Mouse (Mus musculus): ENCODE data around the gene Tgoln1.

DNA sequence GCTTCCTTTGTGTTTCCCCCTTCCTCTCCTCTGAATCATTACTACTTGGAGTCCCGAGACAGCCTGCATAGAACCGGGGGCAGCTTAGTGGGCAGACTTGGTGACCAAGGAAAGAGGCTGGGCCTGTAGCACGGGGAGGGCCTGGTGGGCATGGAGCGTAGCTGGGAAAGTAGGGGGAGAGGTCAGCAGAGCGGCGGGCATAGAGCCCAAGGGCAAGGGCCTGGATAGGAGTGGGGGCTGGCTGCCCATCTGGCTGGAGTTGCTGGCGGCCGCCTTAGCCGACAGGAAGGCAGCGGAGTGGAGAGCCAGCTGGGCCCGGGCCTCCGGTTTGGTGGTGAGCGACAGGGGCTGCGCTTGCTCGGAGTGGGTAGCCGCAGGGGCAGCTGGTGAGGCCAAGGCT lies 10.5 kb upstream of the Tgoln1 start:
- TF ChIP-seq CTCF (conservative IDR thresholded peaks at IDR 0.05 in 1 of 2, IDR thresholded peaks at IDR 0.05 in 1 of 2; ENCODE audit: low read depth in 2 of 2, low read length in 2 of 2) (no peak), ZMIZ1 (IDR thresholded peaks at IDR 0.05; ENCODE audit: low read depth, low read length) (no peak), ELF1 (IDR thresholded peaks at IDR 0.05; ENCODE audit: low read depth, low read length) (no peak), ZC3H11A (IDR thresholded peaks at IDR 0.05; ENCODE audit: low read depth, low read length) (no peak), TBP (conservative IDR thresholded peaks at IDR 0.05; ENCODE audit: low read depth, low read length) (no peak), MXI1 (IDR thresholded peaks at IDR 0.05; ENCODE audit: low read depth, low read length) (no peak), POLR2A (IDR thresholded peaks at IDR 0.05; ENCODE audit: low read depth, low read length) (no peak), UBTF (IDR thresholded peaks at IDR 0.05; ENCODE audit: low read depth, low read length) (no peak), MEF2A (IDR thresholded peaks at IDR 0.05; ENCODE audit: borderline replicate concordance, low read depth, low read length) (no peak), RCOR1 (conservative IDR thresholded peaks at IDR 0.05; ENCODE audit: low read depth, low read length) (no peak), EP300 (IDR thresholded peaks at IDR 0.05; ENCODE audit: low read length) (no peak)

All from CH12.LX (cell line).